Mouse (Mus musculus): Measurements from ENCODE around the gene Gm20388.

- no peak for TF ChIP-seq CTCF (IDR thresholded peaks at IDR 0.05; ENCODE audit: low read depth)
- TF ChIP-seq EP300 (IDR thresholded peaks at IDR 0.05; ENCODE audit: low read depth): no peak
Observed at GRCm38 (mm10) chr8:120429116-120429515, 518.5 kb downstream of the Gm20388 start.

Measured in liver, embryonic 14.5 days (tissue).